Mouse (Mus musculus) neural tube, embryonic 10.5 days (tissue): Measurements from ENCODE around the gene Vstm2a.

ENCODE experiments used
- DNase-seq: peaks from one replicate; pipeline ENCODE4 v3.0.0-alpha.2; 2017; ENCODE audit warnings: low spot score; ENCODE audit errors: extremely low spot score

The Vstm2a gene

DNA sequence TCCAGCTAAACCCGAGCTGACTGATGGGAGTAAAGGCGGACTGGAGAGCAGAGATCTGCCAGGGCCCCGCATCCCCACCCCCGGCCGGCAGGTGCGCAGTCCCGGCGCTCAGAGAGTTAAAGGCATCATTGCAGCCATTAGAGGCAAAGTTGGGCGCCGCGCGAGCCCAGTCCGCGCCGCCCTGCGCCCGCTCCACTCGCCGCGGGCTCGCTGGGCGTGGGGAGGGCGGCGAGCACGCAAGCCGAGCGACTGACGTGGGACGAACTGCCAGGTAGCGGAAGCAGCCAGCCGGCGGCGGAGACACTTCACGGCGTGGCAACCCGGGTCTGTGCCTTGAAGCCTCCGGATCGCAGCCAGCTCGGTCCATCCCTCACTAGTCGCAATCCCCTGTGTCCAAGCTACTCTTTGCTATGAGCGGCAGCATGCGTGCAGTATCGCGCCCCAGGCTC lies at the start of gene Vstm2a:
Vstm2a (plus strand) TSS at position 252 of the 449 bp plus-strand sequence.
- peak; percentile 71 for DNase-seq

DNA sequence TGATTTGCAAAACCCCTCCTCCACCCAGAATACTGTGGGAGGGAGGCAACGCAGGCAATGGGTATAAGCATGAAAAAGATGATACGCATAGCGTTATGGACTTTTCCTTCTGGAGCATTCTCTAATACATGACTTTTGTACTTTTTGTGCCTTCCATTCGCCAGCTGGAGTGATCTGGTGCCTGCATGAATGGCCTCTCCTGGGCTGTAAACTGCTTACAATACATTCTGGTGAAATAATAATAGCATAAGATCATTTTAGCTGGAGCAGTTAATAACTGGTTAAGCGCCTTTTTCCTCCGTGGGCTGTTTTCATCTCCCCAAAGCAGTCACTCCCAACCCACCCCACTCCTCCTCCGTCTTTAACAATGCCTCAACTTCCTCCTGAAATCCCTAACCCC lies 513 bp upstream of the Vstm2a start:
- DNase-seq = no peak

DNA sequence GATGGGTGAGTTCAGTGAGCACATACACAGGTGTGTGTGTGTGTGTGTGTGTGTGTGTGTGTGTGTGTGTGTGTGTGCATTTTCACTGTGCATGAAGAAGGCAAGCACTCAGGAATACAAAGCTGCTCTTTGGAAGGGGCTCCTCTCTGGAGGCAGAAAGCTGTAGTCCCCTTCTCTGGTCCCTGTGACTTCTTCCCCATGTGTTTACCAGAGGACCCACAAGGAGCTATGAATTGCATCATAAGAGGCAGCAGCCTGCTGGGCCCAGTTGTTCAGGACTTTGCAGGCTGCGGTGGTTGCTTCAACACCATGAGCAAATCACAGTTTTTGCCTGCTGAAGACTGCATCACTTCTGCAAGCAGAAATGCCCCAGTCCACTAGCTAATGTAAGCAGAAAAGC lies 776 bp downstream of the Vstm2a start:
- DNase-seq = peak; percentile 14

DNA sequence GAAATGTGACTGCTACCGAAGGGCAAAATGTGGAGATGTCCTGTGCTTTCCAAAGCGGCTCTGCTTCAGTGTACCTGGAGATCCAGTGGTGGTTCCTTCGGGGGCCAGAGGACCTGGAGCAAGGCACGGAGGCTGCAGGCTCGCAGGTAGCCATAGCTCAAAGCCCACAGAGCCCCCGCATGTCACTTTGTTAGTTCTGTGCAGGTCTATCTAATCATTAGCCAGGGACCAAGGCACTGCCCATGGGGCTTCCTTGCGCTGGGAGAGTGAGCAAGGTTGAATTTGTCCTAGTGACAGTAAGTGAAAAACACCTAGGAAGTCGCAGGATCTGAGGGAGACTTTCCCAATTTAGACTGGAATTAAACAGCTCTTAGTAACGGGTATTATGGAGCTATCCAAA lies 2.4 kb downstream of the Vstm2a start:
- DNase-seq = peak; percentile 33

DNA sequence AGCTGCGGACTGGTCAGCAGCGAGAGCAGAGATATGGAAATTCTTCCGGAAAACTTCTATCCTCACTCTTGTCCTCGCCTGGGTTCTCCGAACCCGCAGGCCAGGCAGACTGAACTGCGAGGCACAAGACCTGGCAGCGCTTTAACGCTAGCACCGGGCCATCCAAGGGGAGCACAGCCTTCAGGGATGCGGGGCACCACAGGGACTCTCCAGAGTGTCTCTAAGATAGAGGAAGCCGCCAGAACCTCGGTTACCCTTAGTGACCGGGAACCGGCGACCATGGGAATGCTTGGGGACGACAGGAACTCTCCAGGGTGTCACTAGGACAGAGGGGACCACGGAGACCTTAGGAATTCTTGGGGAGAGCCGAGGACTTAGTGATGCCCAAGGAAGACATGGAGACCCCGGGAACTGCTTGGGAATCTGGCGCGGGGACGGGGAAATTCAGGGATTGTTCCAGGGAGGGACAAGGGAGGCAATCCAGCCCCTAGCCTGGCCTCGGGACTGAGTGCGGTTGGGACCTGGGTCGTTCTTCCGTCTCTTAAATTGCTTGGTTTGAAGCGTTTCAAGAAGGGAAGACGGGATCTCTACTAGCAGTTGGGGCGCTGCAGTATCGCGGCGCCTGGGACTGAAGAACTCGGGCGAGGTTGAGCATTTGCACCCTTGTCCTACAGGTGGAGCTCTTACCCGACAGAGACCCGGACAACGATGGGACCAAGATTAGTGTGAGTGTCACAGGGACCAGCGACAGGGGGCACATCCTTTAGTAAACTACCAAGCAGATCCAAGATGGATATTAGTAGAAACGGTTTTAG lies 3.4 kb downstream of the Vstm2a start:
- DNase-seq = peak; percentile 76

DNA sequence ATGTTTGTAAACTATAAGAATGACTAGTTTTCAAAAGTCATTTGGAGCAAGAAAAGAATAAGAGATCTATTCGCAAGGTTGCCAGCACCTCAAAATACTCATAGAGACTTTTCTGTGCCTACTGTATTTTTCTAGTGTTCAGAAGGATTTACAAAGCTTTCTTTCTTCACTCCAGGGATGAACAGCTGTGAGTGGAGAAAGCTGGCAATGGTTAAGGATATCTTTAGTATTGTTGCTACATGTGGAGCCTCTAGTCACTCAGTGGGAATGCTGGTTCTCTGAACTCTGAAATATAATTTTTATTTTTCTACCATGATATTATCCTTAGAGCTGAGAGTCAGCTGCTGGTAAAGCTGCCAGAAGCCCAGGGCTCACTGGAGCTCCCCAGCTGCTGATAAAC lies 10.9 kb downstream of the Vstm2a start:
- DNase-seq = no peak

DNA sequence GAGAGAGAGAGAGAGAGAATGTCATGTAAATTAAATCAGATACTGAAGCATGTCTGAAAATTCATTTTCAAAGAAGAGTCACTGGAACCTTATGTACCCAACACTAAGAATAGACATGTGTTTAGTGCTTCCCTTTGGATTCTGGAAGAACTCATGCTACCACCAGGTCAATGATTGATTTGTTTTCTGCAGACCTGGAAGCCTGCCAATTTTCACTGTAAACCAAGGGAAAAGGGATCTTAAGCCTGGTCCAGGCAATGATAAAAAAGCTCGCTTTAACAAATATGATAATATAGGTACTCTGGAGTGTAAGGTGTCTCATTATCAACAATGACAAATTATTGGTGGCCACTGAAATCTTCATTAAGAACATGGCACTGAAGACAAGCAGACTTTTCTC lies 32.9 kb downstream of the Vstm2a start:
- DNase-seq = no peak

DNA sequence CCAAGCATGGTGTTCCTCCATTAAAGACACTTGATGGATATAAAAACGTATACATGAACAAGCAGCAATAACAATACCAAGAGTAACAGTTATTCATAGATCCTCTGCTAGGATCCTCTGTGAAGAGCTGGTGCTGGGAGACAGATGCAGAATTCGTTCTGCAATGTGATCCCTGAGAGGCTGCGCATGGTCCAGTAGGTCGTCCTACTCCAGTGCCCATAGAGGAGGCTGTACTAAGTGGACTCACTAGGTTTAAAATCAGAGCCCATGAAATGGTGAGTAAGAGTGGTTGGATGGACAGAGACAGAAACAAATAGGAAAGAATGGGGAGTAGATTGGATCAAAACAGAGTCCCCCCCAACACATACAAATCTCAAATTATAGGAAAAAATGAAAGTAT lies 35.4 kb downstream of the Vstm2a start:
- DNase-seq = no peak

DNA sequence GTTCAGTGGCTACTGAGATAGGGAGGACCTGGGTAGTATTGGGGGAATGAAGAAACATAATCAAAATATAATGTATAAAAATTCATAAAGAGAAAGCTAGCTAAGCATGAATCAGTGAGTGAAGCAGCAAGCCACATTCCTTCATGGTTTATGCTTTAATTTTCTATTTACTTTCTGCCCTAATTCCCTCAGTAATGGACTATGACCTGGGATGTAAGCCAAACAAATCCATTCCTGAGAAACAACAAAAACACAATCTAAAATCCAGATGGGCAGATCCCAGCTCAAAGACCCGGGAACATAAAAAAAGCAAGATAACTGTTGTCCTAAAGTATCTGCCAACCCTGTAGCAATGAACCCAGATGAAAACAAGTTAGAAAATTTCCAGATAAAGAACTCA lies 39.0 kb downstream of the Vstm2a start:
- DNase-seq = no peak

DNA sequence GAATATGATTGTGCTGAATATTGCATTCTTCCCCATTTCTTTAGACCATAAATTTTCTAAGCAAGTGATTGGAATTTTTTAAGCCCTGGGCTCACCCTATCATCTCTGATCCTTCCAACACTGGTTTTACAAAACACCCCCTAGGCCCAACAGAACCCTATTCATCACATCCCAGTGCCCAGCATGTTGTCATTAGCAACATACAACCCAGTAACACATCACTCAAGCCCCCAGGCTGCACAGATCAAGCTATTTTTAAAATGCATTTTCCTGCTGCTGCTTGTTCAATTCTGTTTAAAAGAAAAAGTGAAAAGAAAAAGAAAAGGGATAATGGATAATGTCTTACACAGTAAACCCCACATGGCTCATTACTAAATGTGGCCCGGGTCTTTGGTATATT lies 42.0 kb downstream of the Vstm2a start:
- DNase-seq = no peak

DNA sequence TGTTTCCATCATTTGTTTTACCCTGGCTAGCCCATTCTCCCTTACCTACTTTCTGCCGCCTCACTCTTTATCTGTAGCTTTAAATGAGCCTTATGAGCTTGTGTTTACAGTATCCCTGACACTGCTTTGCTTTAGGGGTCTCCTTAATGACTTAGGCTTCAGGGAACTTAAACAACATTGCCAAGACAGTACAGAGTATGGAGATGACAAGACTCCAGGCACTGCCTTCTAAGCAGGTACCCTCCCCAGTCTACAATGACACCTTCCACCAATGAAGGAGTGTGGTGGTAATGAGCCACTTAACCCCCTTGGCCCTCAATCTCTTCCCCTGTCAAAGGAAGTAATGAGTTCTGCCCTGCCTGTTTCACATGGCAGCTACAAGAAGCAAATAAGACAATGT lies 42.4 kb downstream of the Vstm2a start:
- DNase-seq = no peak

DNA sequence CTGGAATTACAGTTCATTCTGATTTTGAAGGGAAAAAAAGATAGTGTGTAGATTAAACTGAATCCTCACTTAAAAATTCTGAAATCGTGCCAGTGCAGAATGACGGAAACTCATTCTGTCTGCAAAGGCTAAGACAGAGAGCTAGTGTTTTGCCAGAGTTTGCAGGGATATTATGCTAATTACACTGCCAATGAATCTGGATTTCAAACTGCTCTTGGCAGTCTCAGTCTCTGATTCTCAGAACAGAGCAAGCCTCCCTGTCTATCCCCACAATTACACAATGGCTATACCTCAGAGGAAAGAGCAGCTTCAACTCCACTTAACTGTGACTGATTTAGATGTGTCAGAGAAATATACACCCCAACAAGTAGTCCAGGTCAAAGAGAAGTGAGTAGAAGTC lies 43.2 kb downstream of the Vstm2a start:
- DNase-seq = no peak

DNA sequence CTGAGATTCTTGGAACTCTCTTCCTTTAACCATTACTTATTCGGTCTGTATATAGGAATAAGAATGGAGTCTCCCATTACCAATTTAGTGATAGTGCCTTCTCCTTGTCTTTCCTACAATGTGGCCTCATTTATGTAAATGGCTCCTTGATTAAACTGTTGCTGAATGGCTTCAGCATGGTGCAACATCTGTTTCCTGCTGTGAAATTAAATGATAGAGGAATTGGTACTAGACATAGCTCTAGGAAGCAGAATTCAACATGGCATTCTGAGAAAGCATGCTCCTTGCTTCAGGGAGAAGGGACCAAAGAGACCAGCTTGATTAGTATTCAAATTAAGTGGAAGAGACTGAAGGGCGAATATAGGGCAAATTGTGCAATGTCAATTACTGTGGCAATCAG lies 57.6 kb downstream of the Vstm2a start:
- no peak for DNase-seq

DNA sequence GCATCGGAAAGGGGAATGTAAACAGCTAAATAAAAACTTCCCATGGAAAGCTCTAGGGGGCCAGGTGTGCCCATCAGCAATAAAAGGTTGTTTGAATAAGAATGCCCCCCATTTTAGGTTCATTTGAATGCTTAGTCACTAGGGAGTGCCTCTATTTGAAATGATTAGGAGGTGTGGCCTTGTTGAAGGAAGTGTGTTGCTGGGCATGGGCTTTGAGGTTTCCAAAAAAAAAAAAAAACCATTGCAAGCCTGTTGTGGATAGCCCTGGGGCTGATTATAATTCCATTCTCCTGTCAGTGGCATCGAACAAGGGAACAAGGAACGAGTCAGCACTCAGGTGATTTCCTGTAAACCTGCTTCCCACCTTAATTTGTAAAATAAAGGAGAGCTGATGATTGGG lies 87.7 kb downstream of the Vstm2a start:
- no peak for DNase-seq

DNA sequence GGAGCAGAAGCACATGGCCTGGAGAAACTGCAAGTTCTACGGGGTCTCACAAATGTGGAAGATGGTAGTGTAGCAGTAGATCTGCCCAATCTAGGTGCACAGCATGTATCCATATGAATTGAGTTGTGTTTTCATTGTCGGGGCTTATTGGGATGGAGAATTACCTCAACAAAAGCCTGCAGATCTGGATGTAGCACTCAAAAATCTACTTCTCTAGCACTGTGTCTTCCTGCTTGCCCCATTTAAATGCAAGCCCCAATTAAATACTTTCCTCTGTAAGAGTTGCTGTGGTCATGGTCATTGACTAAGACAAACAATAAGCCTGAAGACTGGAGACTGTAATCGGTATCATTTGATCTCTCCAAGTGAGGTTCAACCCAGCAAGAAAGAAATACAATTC lies 88.2 kb downstream of the Vstm2a start:
- no peak for DNase-seq

DNA sequence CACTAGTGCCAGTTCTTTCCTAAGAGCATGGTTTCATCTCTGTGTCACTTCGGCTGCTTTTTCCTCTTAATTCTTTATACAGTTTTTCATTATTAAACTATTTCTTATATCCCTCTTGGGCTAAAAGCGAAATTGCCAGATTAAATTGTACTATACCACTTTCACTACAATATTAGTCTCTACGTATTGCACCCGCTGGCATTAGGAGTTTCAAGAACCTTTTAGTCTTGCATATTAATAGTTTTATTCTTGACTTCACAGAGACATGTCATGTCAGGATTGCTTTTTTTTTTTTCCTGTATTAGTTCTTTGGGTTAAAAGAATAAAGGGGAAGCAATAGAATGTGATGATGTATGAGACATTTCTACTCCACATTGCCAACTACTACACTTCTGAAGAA lies 94.4 kb downstream of the Vstm2a start:
- DNase-seq = no peak

DNA sequence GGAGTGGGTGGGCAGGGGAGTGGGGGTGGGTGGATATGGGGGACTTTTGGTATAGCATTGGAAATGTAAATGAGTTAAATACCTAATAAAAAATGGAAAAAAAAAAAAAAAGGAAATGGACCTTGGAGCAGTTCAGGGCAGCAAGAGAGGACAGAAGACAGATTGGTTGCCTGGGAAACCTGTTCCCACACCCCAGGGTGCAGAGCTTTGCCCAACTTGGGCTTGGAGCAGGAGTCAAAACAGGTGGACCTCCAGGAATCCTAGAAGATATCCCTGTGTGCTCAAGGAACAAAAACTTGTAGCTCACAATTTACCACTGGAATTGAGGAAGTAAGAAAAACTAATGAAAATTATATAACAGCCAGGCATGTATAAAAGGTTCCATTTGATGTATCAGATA lies 96.8 kb downstream of the Vstm2a start:
- no peak for DNase-seq

DNA sequence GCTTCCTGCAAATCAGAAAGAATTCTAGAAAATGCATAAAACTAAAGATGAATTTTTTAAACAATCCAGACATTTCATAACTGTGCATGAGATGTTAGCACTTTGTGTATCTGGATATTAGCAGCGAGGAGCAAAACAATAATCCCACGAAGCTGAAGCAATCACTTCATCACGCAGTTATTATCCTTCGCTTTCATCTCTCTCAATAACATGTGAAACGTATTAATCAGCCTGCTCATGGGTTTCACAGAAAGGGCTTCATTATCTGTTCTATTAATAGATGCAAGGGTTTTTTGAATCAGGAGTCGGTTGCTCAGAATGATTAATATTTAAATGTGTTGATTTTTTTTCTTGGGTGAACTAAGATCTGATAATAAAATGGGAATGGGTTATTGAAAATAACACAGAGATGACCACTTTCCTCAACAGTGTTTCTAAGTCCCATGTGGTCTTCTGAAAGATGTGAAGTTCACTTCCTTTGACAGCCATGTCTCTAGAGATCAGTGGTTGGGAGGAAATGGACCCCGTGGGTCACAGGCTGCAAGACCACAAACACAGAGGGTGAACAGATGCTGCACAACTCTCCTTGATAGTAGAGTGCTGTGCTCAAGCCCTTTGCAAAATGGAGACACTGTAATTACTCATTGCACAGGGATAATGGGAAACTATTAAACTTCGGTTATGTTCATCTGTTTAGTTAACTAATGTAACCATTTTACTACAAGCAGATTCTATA lies 109.5 kb downstream of the Vstm2a start:
- DNase-seq = no peak

DNA sequence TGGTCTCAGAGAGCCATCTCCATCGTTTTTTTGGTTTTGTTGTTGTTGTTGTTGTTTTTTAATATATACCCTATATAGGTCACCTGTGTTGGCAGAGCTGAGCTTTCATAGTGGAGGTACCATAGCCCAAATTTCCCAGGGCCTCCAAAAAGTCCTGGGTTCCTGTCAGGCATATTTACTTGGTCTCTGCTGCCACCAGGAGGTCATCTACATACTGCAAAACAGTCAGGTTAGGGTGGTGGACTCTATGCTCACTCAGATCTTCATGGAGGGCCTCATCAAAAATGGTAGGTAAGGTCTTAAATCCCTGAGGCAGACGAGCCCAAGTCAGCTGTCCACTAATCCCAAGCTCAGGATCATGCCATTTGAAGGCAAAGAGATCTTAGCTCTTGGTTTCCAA lies 146.1 kb downstream of the Vstm2a start:
- DNase-seq = no peak

DNA sequence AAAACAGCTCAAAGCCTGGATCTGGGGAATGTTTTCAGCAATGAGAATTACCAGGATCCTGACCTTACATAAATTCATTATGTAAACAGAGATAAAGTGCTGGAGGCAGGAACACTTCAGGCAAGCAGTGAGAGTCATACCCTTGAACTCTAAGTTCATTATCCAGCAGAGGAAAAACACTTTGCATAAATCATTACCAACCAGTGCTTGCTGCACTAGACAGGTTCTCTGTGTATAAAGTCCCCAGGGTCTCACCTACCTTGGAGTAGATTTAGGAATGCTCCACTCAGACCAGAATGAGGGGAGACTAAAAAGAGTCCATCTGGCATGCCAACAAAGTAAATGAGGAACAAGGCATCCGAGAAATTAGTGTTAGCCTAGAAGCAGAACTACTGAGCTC lies 154.2 kb downstream of the Vstm2a start:
- DNase-seq = no peak

DNA sequence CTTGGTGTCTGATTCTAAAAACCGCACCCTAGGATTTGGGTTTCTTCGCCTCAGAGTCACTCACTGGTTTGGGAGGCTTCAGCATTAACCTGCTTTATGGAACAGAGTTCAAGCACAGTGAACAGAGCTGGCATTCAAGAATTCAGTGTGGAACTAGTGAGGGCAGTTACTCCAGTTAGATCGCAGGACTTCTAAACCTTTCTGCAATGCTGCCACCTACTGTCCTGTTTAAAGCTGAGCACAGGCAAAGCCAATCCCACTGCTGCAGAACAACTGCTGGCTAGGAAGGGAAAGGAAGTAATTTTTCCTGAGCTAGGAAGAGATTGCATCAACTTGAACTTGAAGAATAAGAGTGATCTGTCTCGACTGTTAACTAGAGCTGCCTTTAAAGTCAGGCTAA lies 155.1 kb downstream of the Vstm2a start:
- peak; percentile 50 for DNase-seq

DNA sequence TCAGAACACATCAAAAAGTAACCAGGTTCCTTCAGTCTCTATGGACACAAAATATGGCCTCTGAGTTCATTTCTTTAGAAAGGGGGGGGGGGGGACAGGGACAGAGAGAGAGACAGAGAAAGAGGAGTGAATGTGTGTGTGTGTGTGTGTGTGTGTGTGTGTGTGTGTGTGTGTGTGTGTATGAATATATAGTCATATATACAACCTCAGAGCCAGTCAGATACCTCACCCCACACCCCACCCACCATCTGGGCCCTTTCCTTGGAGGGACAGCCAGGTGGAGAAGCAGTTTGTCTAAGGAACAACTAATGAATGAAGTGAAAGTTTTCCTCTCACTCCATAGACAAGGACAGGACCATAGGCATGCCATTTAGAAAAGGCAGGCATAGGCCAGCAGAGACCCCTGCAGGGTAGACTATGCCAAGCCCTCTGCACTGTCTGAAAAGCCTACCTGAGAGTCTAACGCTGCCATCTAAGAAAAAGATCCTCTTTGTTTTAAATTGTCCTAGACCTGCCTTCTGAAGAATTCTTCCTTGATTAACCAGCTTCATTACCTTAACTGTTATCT lies 155.6 kb downstream of the Vstm2a start:
- DNase-seq = no peak
